Mouse (Mus musculus): ENCODE data around the gene Gosr2.

GRCm38 (mm10) chr11:103709982-103710381 is 12.3 kb upstream of the Gosr2 start:
- no peak for TF ChIP-seq GATA1 (IDR thresholded peaks at IDR 0.05; ENCODE audit: low read length)
- TF ChIP-seq TAL1 (IDR thresholded peaks at IDR 0.05; ENCODE audit: low read length): no peak
